In the genomic region with DNA sequence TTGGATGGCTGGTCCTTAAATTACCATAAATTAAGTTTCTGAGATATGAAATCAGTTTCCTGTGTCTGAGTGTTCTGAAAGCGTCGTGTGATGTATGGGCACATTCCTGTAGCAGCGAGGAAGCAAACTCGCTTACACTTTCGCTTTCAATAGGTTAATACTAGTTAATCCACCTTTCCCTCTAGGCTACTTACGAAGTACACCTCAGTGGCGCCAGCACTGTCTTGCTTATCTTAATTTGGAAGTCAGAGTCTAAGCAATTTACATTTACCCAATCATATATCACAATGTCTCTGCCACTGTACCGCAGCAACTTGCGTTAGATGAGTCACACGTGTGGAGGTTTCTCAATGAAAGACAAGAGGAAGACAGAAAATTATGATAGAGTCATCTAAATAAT, we compare ENCODE assay signal across 12 mouse cellular contexts. TPM values are rescaled to one million over a fixed set of nuclear protein-coding genes. Genes with fewer than 3 reads are reported as not detected.
A peak's percentile ranks its signal among the peaks of the same experiment; 100 is the strongest.
DNase-seq lines count a peak whose midpoint lies in the region; ATAC-seq and TF ChIP-seq lines count a peak whose summit lies in the region.
"Had no signal": no experiment of that assay in that cellular context is flagged by ENCODE, and none has a peak within 500 bp of the region (broad histone marks: within the 10 kb centered on the region; RNA-seq: fewer than 3 reads in every experiment).

No protein-coding gene starts in this region.

- WGBS in liver, postnatal 0 days (ENCODE audit: insufficient replicate concordance): 64% methylated on average over 10 of the region's 10 CpGs

- TF ChIP-seq EP300 in liver, postnatal 0 days (IDR thresholded peaks at IDR 0.05; ENCODE audit: low read depth): no peak

- no peaks in the 10 kb centered on the region for H3K4me1 ChIP-seq in liver, postnatal 0 days (ENCODE audit: insufficient read depth)
- H3K4me1 ChIP-seq: neural tube, embryonic 13.5 days had no signal

- H3K36me3 ChIP-seq in liver, postnatal 0 days (replicated peaks; ENCODE audit: insufficient read depth, low read length): no peaks in the 10 kb centered on the region
- no peaks in the 10 kb centered on the region for H3K36me3 ChIP-seq in splenic B cell, adult 2 months (ENCODE audit: control insufficient read depth, insufficient read depth, low read length, poor library complexity, severe bottlenecking)
- H3K36me3 ChIP-seq: neural tube, embryonic 13.5 days had no signal

- no peak overlapping the region for H3K27ac ChIP-seq in liver, postnatal 0 days (ENCODE audit: low read depth)
- H3K27ac ChIP-seq: neural tube, embryonic 13.5 days had no signal

- intact Hi-C loops in left cerebral cortex, postnatal 14 days (cut with DNase I): loop anchor here (10.0 kb wide), 1 partner anchor 168 kb away; a partner anchor contains a TSS

- H3K4me3 ChIP-seq in liver, postnatal 0 days (ENCODE audit: low read depth, low read length): peak overlapping the region; percentile 19
- H3K4me3 ChIP-seq: neural tube, embryonic 13.5 days had no signal

- ATAC-seq in liver, postnatal 0 days: no peak
- ATAC-seq in granulocyte monocyte progenitor cell, adult 5-6 weeks (replicated peaks; ENCODE audit: poor library complexity, severe bottlenecking): peak; percentile 43

- DNase-seq in liver, postnatal 0 days: no peak
- DNase-seq in liver (no peak), MN1 (ENCODE audit: low spot score) (peak; percentile 21)
- peak; percentile 25 for DNase-seq in splenic B cell, adult 2 months (ENCODE audit: low read depth, low spot score)
- no peak for DNase-seq in left cerebral cortex, postnatal 14 days (ENCODE audit: low spot score in 2 of 2)
- no peak for DNase-seq in gastrocnemius, adult 8-10 months (ENCODE audit: low spot score in 2 of 2)
- DNase-seq: cerebellum, postnatal 36 days; heart, postnatal 4 days had no signal

- no peak overlapping the region for H3K9ac ChIP-seq in liver, postnatal 0 days (replicated peaks)
- H3K9ac ChIP-seq: neural tube, embryonic 13.5 days had no signal

- H3K9me3 ChIP-seq in liver, postnatal 0 days (ENCODE audit: low read length): no peaks in the 10 kb centered on the region
- H3K9me3 ChIP-seq: neural tube, embryonic 13.5 days had no signal

- no peaks in the 10 kb centered on the region for H3K27me3 ChIP-seq in liver, postnatal 0 days (ENCODE audit: insufficient read depth, low read length)
- H3K27me3 ChIP-seq in splenic B cell, adult 2 months (ENCODE audit: control insufficient read depth, insufficient read depth, low read length, poor library complexity, severe bottlenecking): no peaks in the 10 kb centered on the region
- H3K27me3 ChIP-seq: neural tube, embryonic 13.5 days had no signal

- no peak for TF ChIP-seq CTCF in liver, postnatal 0 days (IDR thresholded peaks at IDR 0.05; ENCODE audit: low read depth)

- peak overlapping the region; percentile 35 for H3K4me2 ChIP-seq in liver, postnatal 0 days (ENCODE audit: low read depth, low read length)
- H3K4me2 ChIP-seq: neural tube, embryonic 13.5 days had no signal

RNA-seq across cellular contexts. Expression of a gene that starts 36.3 kb away (rescaled TPM):
- not detected in 2 replicates for polyA plus RNA-seq in liver, postnatal 0 days (2015; fragmentation: Nextera tagmentation; extraction: Ambion mirVana)
- not detected in 2 replicates for total RNA-seq in granulocyte monocyte progenitor cell, adult 5-6 weeks (2014; fragmentation: Nextera tagmentation)
- not detected in 2 replicates for total RNA-seq in granulocyte monocyte progenitor cell, adult 5-6 weeks (2017)
- total RNA-seq in left cerebral cortex, postnatal 14 days (2021): not detected
- not detected for total RNA-seq in gastrocnemius, adult 8-10 months (2022)
- total RNA-seq: heart, postnatal 4 days had no signal
- polyA plus RNA-seq: forebrain, embryonic 11.5 days; neural tube, embryonic 13.5 days; urinary bladder, adult 2 months had no signal

RNA-seq across cellular contexts. Expression of a gene that starts 59.0 kb away (rescaled TPM):
- polyA plus RNA-seq in liver, postnatal 0 days (2015; fragmentation: Nextera tagmentation; extraction: Ambion mirVana): 27.9 and 29.6 TPM in 2 replicates
- 133 and 156 TPM in 2 replicates for total RNA-seq in granulocyte monocyte progenitor cell, adult 5-6 weeks (2014; fragmentation: Nextera tagmentation)
- 139 and 142 TPM in 2 replicates for total RNA-seq in granulocyte monocyte progenitor cell, adult 5-6 weeks (2017)
- 10 to 100 TPM; 72.2 to 78.2 TPM for total RNA-seq in left cerebral cortex, postnatal 14 days (2021)
- 100 to 1,000 TPM in 3 of 4 experiments, 10 to 100 TPM in 1; 96.8 to 117 (median 106) TPM for total RNA-seq in gastrocnemius, adult 8-10 months (2022)

RNA-seq across cellular contexts. Expression of a gene that starts 60.0 kb away (rescaled TPM):
- polyA plus RNA-seq in liver, postnatal 0 days (2015; fragmentation: Nextera tagmentation; extraction: Ambion mirVana): 5.9 and 6.4 TPM in 2 replicates
- total RNA-seq in granulocyte monocyte progenitor cell, adult 5-6 weeks (2014; fragmentation: Nextera tagmentation): 22.3 and 26.5 TPM in 2 replicates
- 23.0 and 25.3 TPM in 2 replicates for total RNA-seq in granulocyte monocyte progenitor cell, adult 5-6 weeks (2017)
- 10 to 100 TPM; 50.3 to 53.3 TPM for total RNA-seq in left cerebral cortex, postnatal 14 days (2021)
- 1 to 10 TPM; 4.0 to 6.6 (median 5.7) TPM for total RNA-seq in gastrocnemius, adult 8-10 months (2022)

Comparison
In these comparisons a context has a peak if more than half of its experiments do, and no peak if none do; other contexts are left out.
1. DNase-seq: peak in MN1 (single experiment) and splenic B cell, adult 2 months (single experiment); none in liver, postnatal 0 days (single experiment), liver (single experiment), left cerebral cortex, postnatal 14 days (0 of 2) and gastrocnemius, adult 8-10 months (0 of 2).